Mouse (Mus musculus) CH12.LX (cell line): ENCODE measurements around the gene Tef. TPM values are rescaled to one million over a fixed set of nuclear protein-coding genes. Genes with fewer than 3 reads are reported as not detected.

ENCODE experiments used
- DNase-seq: peaks from one replicate; pipeline ENCODE4 v3.0.0-alpha.2; 2013; ENCODE audit errors: extremely low read depth
- H3K27ac ChIP-seq: 2 replicates; pipeline ENCODE4 v1.5.1; 2012; ENCODE audit warnings: low read depth, mild to moderate bottlenecking, control low read depth, moderate library complexity; ENCODE audit not compliant: insufficient read depth
- H3K27me3 ChIP-seq: replicated peaks from 2 replicates; pipeline ENCODE3; 2012; ENCODE audit warnings: inconsistent platforms
- H3K36me3 ChIP-seq, 2 experiments: replicated peaks in 1 of 2; 2 replicates each; pipeline versions ENCODE3 to v1.6.1; 2012; ENCODE audit warnings: inconsistent platforms in 1 of 2, low read length in 1 of 2, mild to moderate bottlenecking in 1 of 2, mixed read lengths in 1 of 2, moderate library complexity in 1 of 2; ENCODE audit not compliant: control insufficient read depth in 1 of 2, insufficient read depth in 1 of 2
- H3K4me1 ChIP-seq, 2 experiments: 2 replicates each; pipeline ENCODE4 v1.6.1; 2012; ENCODE audit warnings: inconsistent platforms in 1 of 2, moderate library complexity in 1 of 2; ENCODE audit not compliant: insufficient read depth in 2 of 2, control insufficient read depth in 1 of 2
- H3K4me2 ChIP-seq: 2 replicates; pipeline ENCODE4 v1.6.1; 2012; ENCODE audit warnings: low read depth, mild to moderate bottlenecking, control low read depth; ENCODE audit not compliant: poor library complexity, insufficient read depth, severe bottlenecking
- H3K4me3 ChIP-seq, 3 experiments: fragments of 150-350 bp in 1 of 3; sonication (generic) in 1 of 3; replicated peaks in 1 of 3; 2 replicates each; pipeline versions ENCODE3 to v1.5.1; 2011 to 2012; ENCODE audit warnings: low read depth in 2 of 3, low read length in 2 of 3, mild to moderate bottlenecking in 2 of 3, moderate library complexity in 2 of 3, control low read depth in 1 of 3, improper control_type of control experiment in 1 of 3, inconsistent platforms in 1 of 3, mixed read lengths in 1 of 3; ENCODE audit not compliant: poor library complexity in 1 of 3
- H3K79me2 ChIP-seq: replicated peaks from 2 replicates; pipeline ENCODE4 v1.6.1; 2012; ENCODE audit warnings: mild to moderate bottlenecking, moderate library complexity; ENCODE audit not compliant: control insufficient read depth, poor library complexity, insufficient read depth, severe bottlenecking; ENCODE audit errors: extremely low read depth
- H3K9ac ChIP-seq: 2 replicates; pipeline ENCODE4 v1.6.1; 2012; ENCODE audit warnings: low read depth, mild to moderate bottlenecking, control low read depth, moderate library complexity; ENCODE audit not compliant: insufficient read depth
- H3K9me3 ChIP-seq: replicated peaks from 2 replicates; pipeline ENCODE3; 2012; ENCODE audit warnings: low read length, inconsistent platforms, mixed read lengths
- BHLHE40 ChIP-seq: IDR thresholded peaks from 2 replicates; pipeline ENCODE4 v1.6.1; 2011; ENCODE audit warnings: mild to moderate bottlenecking, low read depth, low read length, improper control_type of control experiment
- CHD2 ChIP-seq: IDR thresholded peaks from 2 replicates; pipeline ENCODE4 v1.6.1; 2011; ENCODE audit warnings: low read length, improper control_type of control experiment
- ELF1 ChIP-seq: IDR thresholded peaks from 2 replicates; pipeline ENCODE4 v1.6.1; 2014; ENCODE audit warnings: low read depth, mild to moderate bottlenecking, inconsistent platforms, low read length, improper control_type of control experiment
- EP300 ChIP-seq: IDR thresholded peaks from 2 replicates; pipeline ENCODE4 v1.6.1; 2011; ENCODE audit warnings: low read length, improper control_type of control experiment
- ETS1 ChIP-seq: conservative IDR thresholded peaks from 2 replicates; pipeline ENCODE4 v1.6.1; 2012; ENCODE audit warnings: low read depth, mild to moderate bottlenecking, inconsistent platforms, low read length, improper control_type of control experiment, moderate library complexity
- GABPA ChIP-seq: IDR thresholded peaks from 2 replicates; pipeline ENCODE4 v1.6.1; 2012; ENCODE audit warnings: low read depth, low read length, improper control_type of control experiment, inconsistent platforms; ENCODE audit not compliant: insufficient replicate concordance
- HCFC1 ChIP-seq: IDR thresholded peaks from 2 replicates; pipeline ENCODE4 v1.6.1; 2012; ENCODE audit warnings: low read depth, mild to moderate bottlenecking, inconsistent platforms, low read length, improper control_type of control experiment
- IRF4 ChIP-seq: IDR thresholded peaks from 2 replicates; pipeline ENCODE4 v1.6.1; 2014; ENCODE audit warnings: low read depth, mild to moderate bottlenecking, inconsistent platforms, low read length, improper control_type of control experiment
- KAT2A ChIP-seq: IDR thresholded peaks from 2 replicates; pipeline ENCODE4 v1.6.1; 2012; ENCODE audit warnings: low read length, improper control_type of control experiment, inconsistent platforms; ENCODE audit not compliant: insufficient replicate concordance
- MAX ChIP-seq: IDR thresholded peaks from 2 replicates; pipeline ENCODE4 v1.6.1; 2011; ENCODE audit warnings: low read length, improper control_type of control experiment
- MAZ ChIP-seq: IDR thresholded peaks from 2 replicates; pipeline ENCODE4 v1.6.1; 2012; ENCODE audit warnings: low read depth, mild to moderate bottlenecking, inconsistent platforms, low read length, improper control_type of control experiment, moderate library complexity
- MXI1 ChIP-seq: IDR thresholded peaks from 2 replicates; pipeline ENCODE4 v1.6.1; 2011; ENCODE audit warnings: mild to moderate bottlenecking, low read depth, low read length, improper control_type of control experiment
- NELFE ChIP-seq: IDR thresholded peaks from 2 replicates; pipeline ENCODE4 v1.6.1; 2011; ENCODE audit warnings: low read depth, low read length, improper control_type of control experiment
- PAX5 ChIP-seq: IDR thresholded peaks from 2 replicates; pipeline ENCODE4 v1.6.1; 2012; ENCODE audit warnings: low read length, inconsistent platforms, mixed read lengths
- POLR2A ChIP-seq: IDR thresholded peaks from 2 replicates; pipeline ENCODE4 v1.6.1; 2011; ENCODE audit warnings: low read depth, mild to moderate bottlenecking, improper control_type of control experiment, low read length
- RAD21 ChIP-seq: IDR thresholded peaks from 2 replicates; pipeline ENCODE4 v1.6.1; 2011; ENCODE audit warnings: low read depth, mild to moderate bottlenecking, low read length, improper control_type of control experiment, moderate library complexity
- RCOR1 ChIP-seq: conservative IDR thresholded peaks from 2 replicates; pipeline ENCODE4 v1.6.1; 2012; ENCODE audit warnings: low read depth, mild to moderate bottlenecking, inconsistent platforms, low read length, improper control_type of control experiment
- SIN3A ChIP-seq: IDR thresholded peaks from 2 replicates; pipeline ENCODE4 v1.6.1; 2012; ENCODE audit warnings: low read length, improper control_type of control experiment, inconsistent platforms
- TBP ChIP-seq: conservative IDR thresholded peaks from 2 replicates; pipeline ENCODE4 v1.6.1; 2011; ENCODE audit warnings: low read depth, low read length, improper control_type of control experiment
- TCF12 ChIP-seq: IDR thresholded peaks from 2 replicates; pipeline ENCODE4 v1.6.1; 2014; ENCODE audit warnings: low read depth, mild to moderate bottlenecking, inconsistent platforms, low read length, improper control_type of control experiment
- UBTF ChIP-seq: IDR thresholded peaks from 2 replicates; pipeline ENCODE4 v1.6.1; 2012; ENCODE audit warnings: low read depth, mild to moderate bottlenecking, inconsistent platforms, low read length, improper control_type of control experiment, moderate library complexity
- USF1 ChIP-seq: IDR thresholded peaks from 2 replicates; pipeline ENCODE4 v1.6.1; 2014; ENCODE audit warnings: low read depth, mild to moderate bottlenecking, inconsistent platforms, low read length, improper control_type of control experiment
- USF2 ChIP-seq: conservative IDR thresholded peaks from 2 replicates; pipeline ENCODE4 v1.6.1; 2011; ENCODE audit warnings: low read depth, low read length, improper control_type of control experiment
- ZC3H11A ChIP-seq: IDR thresholded peaks from 2 replicates; pipeline ENCODE4 v1.6.1; 2012; ENCODE audit warnings: low read depth, mild to moderate bottlenecking, inconsistent platforms, low read length, improper control_type of control experiment
- ZKSCAN1 ChIP-seq: IDR thresholded peaks from 2 replicates; pipeline ENCODE4 v1.6.1; 2012; ENCODE audit warnings: low read depth, inconsistent platforms, low read length, improper control_type of control experiment, borderline replicate concordance
- ZMIZ1 ChIP-seq: IDR thresholded peaks from 2 replicates; pipeline ENCODE4 v1.6.1; 2012; ENCODE audit warnings: low read depth, mild to moderate bottlenecking, inconsistent platforms, low read length, improper control_type of control experiment
- ZNF384 ChIP-seq: IDR thresholded peaks from 2 replicates; pipeline ENCODE4 v1.6.1; 2012; ENCODE audit warnings: low read depth, low read length, improper control_type of control experiment, inconsistent platforms
- dilution Hi-C: fragments of 300-500 bp; cut with MboI; formaldehyde crosslinking; loops from 2 replicates; pipeline ENCODE4 v1.14.3; 2020; ENCODE audit warnings: low sequenced_read_pairs; ENCODE audit not compliant: extremely low pct_unique_long_range_greater_than_20kb, extremely low pct_ligation_motif_present
- in situ Hi-C: fragments of 300-500 bp; cut with MboI; formaldehyde crosslinking; loops from 3 replicates; pipeline ENCODE4 v1.14.3; 2019; ENCODE audit warnings: low sequenced_read_pairs, low pct_ligation_motif_present, low pct_unique_long_range_greater_than_20kb, mixed read lengths
- polyA plus RNA-seq: library from polyadenylated mRNA; unstranded; fragments of >175 nt; gene quantifications from 2 replicates; pipeline ENCODE4 v1.2.1, GENCODE M21; 2012; ENCODE audit warnings: low read depth; ENCODE audit not compliant: insufficient read length
- total RNA-seq, 2 experiments: library from RNA; depleted of rRNA; stranded (reverse); fragments of 300-350 nt in 1 of 2; fragments of >200 nt in 1 of 2; gene quantifications; 2 replicates each; pipeline ENCODE4 v1.2.3; 2012 to 2014

Gene Tef
- total RNA-seq (2012; rRNA removed) (12.8 and 14.9 TPM in 2 replicates), total RNA-seq (2014; rRNA removed) (14.4 and 14.7 TPM in 2 replicates), polyA plus RNA-seq (15.8 and 17.2 TPM in 2 replicates)

- no peak for DNase-seq
- Histone ChIP-seq H3K4me2 (peak within 1 kb of the TSS; percentile 8; the same call in 1 of the 2 replicates), H3K27ac (no peak within 1 kb of the TSS), H3K4me3 (peak within 1 kb of the TSS in 1 of 3 experiments; percentile 2), H3K4me1 (peaks cover 0 to 11% of the 10 kb centered on the region in 2 experiments; a peak in 2 of 4 replicates), H3K27me3 (peaks cover 28% of the 10 kb centered on the region), H3K9ac (no peak within 1 kb of the TSS), H3K79me2 (no peaks in the 10 kb centered on the region), H3K9me3 (no peaks in the 10 kb centered on the region), H3K36me3 (peaks cover 0 to 3% of the 10 kb centered on the region in 2 experiments)
- dilution Hi-C loops (no loop called here), in situ Hi-C loops (no loop called here)
- TF ChIP-seq TCF12, result peak; percentile 29; the same call in 1 of the 2 replicates
- peak; percentile 49 for TF ChIP-seq BHLHE40
- TF ChIP-seq PAX5, result no peak
- TF ChIP-seq ELF1, result no peak
- no peak for TF ChIP-seq NELFE
- no peak for TF ChIP-seq UBTF
- TF ChIP-seq ETS1, result no peak
- no peak for TF ChIP-seq SIN3A
- no peak for TF ChIP-seq KAT2A
- no peak for TF ChIP-seq ZNF384
- TF ChIP-seq POLR2A, result no peak; the same call in 1 of the 2 replicates
- TF ChIP-seq MAZ, result no peak
- TF ChIP-seq RCOR1, result no peak
- no peak for TF ChIP-seq EP300
- TF ChIP-seq ZKSCAN1, result no peak
- TF ChIP-seq HCFC1, result no peak
- peak; percentile 78 for TF ChIP-seq USF2
- TF ChIP-seq USF1, result peak; percentile 89
- TF ChIP-seq TBP, result no peak
- no peak for TF ChIP-seq GABPA
- TF ChIP-seq RAD21, result no peak
- no peak for TF ChIP-seq ZC3H11A
- no peak for TF ChIP-seq CHD2
- no peak for TF ChIP-seq ZMIZ1
- TF ChIP-seq IRF4, result no peak
- TF ChIP-seq MXI1, result peak; percentile 51; the same call in 1 of the 2 replicates
- peak; percentile 85; the same call in 1 of the 2 replicates for TF ChIP-seq MAX
Observed at GRCm38 (mm10) chr15:81802001-81802890, at the start of gene Tef. Gene Tef, plus strand, starts transcription at chr15:81802421.
